Mouse (Mus musculus): Measurements from ENCODE around the gene Lpin2.

Lpin2 gene

GRCm38 (mm10) chr17:71268152-71268551 is 85.8 kb downstream of the Lpin2 start:
- no peak for DNase-seq

- no peak for DNase-seq
These were observed 86.2 kb downstream of the Lpin2 start for GRCm38 (mm10) chr17:71268599-71268998.

- DNase-seq, result no peak
These were observed 91.5 kb downstream of the Lpin2 start for GRCm38 (mm10) chr17:71273901-71274300.

- no peak for DNase-seq
These were observed 94.4 kb downstream of the Lpin2 start for GRCm38 (mm10) chr17:71276771-71277170.

- no peak for DNase-seq
These were observed 95.5 kb downstream of the Lpin2 start for GRCm38 (mm10) chr17:71277701-71278491.

GRCm38 (mm10) chr17:71282716-71283115 is 100.4 kb downstream of the Lpin2 start:
- peak; percentile 88 for DNase-seq

GRCm38 (mm10) chr17:71283237-71283636 is 100.9 kb downstream of the Lpin2 start:
- DNase-seq, result peak; percentile 36

- no peak for DNase-seq
These were observed 102.5 kb downstream of the Lpin2 start for GRCm38 (mm10) chr17:71284890-71285289.

GRCm38 (mm10) chr17:71285929-71286328 is 103.6 kb downstream of the Lpin2 start:
- peak; percentile 63 for DNase-seq

GRCm38 (mm10) chr17:71287586-71287985 is 105.2 kb downstream of the Lpin2 start:
- no peak for DNase-seq

- peak; percentile 13 for DNase-seq
These were observed 105.9 kb downstream of the Lpin2 start for GRCm38 (mm10) chr17:71288145-71288758.

GRCm38 (mm10) chr17:71288808-71289548 is 106.6 kb downstream of the Lpin2 start:
- DNase-seq, result peak; percentile 77

GRCm38 (mm10) chr17:71289572-71290176 is 107.3 kb downstream of the Lpin2 start:
- DNase-seq, result no peak

GRCm38 (mm10) chr17:71290486-71291410 is 108.4 kb downstream of the Lpin2 start:
- peak; percentile 42 for DNase-seq

- no peak for DNase-seq
These were observed 109.6 kb downstream of the Lpin2 start for GRCm38 (mm10) chr17:71291897-71292420.

- no peak for DNase-seq
These were observed 110.5 kb downstream of the Lpin2 start for GRCm38 (mm10) chr17:71292897-71293296.

GRCm38 (mm10) chr17:71294570-71294969 is 112.2 kb downstream of the Lpin2 start:
- DNase-seq, result no peak
